Mouse (Mus musculus) thymus, postnatal 10 days (tissue): ENCODE data around the gene Zdhhc18.
A peak's percentile ranks its signal among the peaks of the same experiment; 100 is the strongest.

ENCODE experiments used
- DNase-seq, 2 experiments: peaks; one replicate each; pipeline ENCODE4 v3.0.0; 2021; ENCODE audit warnings: low spot score in 2 of 2

Zdhhc18 gene

DNA sequence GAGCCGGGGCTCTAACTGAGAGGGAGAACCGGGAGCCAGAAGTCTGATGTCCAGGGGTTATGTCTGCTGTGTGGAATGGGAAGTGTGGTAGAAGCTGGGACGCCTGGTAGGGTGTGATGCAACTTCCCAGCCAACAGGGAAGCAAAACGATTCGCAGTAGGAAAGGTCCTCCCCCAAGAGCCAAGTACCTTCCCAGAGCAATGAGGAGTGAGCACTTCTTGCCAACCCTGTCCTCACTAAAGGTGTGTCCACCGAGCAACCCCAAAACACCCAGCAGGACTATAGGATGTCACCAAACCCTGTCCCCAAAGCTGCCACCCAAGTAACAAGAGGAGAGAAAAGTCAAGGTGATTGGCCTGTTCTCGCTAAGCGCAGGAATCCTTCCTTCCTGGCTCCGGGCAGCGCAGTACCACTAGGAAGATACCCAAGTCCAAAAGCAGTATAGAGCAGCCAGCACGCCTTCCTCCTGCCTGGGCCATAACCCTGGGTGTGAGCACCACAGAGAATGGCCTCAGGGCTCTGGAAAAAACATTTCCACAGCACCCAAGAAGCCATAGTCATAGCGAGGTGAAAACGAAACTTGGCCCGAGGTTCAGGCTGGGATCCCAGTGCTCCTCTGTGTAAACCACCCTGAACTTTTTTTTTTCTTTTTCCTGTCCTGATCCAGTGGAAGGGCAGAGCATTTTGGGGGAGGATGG is 18.7 kb downstream of the Zdhhc18 start:
- no peak for DNase-seq

DNA sequence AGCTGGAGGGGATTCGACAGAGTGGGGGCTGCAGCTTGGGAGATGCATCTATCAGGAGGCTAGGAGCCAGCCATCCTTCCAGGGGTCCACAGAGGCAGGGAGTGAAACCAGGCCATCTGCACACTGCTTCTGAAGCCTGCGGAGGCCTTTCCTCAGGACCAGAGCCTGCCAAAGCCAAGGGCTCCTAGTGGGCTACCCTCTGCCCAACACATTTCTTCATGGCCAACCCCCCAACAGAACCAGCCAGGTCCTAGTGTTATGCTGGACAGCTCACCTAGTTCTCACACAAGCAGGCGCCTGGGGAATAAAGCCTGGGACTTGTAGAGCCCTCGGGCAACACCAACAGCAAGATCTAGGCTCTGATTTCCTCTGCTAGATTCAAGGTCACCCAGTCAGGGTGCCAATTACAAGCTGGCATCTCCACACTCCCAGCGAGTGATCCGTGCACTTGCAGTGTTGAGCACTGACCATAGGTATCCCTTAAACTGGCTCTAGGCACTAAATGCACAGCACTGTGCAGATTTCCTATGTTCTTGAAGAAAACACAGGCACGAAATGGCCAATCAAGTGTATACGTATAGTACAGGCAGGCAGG is 19.5 kb downstream of the Zdhhc18 start:
- DNase-seq = no peak

DNA sequence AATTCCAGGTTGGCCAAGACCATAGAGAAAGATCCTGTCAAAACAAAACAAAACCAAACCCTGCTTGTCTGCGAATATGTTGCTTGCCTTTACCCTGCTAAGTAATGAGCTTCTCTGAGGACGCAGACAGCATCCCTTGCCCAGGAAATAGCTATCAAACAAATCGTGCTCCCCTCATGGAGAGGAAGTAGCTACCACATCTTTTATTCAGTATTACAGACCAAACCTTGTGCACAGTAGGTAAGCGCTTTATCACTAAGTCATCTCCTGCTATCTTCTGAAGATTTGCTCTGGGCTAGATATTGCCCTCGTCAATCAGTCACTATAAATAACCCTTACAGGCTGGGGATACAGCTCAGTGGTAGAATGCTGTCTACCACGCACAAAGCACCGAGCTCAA is 20.8 kb downstream of the Zdhhc18 start:
- no peak for DNase-seq

DNA sequence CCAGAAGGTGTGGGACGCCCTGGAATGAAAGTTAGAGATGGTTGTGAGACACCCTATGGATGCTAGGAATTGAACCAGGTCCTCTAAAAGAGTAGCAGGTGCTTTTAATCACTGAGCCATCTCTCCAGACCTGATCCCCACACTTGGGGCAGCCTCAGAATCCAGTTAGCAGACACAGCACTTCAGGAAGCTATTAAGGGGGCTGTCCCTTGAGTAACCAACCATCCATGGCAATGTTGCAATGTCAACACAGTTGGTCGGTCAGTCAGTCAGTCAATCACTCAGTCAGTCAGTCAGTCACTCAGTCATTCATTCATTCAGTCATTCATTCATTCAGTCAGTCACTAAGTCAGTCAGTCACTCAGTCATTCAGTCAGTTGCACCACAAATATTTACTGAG is 21.4 kb downstream of the Zdhhc18 start:
- no peak for DNase-seq

DNA sequence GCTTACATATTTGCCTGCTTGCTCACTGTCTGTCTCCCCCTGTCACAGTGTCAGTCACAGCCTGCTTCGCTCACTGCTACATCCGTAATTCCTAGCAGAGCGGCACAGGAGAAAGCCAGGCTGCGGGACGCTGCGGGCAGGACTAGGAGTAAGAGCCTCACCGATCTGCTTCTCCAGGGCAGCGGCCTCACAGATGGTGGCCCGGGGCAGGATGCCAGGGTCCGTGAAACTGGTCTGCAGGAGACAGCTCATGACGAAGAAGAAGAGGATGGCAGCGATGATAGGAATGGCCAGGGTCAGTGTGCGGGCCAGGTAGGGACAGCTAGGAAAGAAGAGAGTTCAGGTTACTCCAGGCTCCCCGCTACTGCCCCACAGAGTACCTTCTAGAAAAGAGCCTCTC is 22.9 kb downstream of the Zdhhc18 start:
- DNase-seq = no peak

DNA sequence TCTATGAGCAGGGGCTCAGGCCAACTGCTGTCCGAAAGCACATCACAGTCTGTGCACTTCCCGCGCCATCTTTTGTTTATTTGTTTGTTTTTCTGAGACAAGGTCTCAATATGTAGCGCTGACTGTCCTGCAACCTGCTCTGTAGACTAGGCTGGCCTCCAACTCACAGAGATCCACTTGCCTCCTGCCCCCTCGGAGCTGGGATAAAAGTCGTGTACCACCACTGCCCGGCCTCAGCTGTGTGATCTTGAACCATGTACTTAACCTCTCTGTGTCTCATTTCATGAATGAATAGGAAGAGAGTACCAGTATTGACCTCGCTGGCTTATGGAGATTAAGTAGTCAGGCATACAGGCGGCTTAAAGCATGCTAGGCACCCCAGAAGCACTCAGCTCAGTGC is 23.3 kb downstream of the Zdhhc18 start:
- DNase-seq = no peak

DNA sequence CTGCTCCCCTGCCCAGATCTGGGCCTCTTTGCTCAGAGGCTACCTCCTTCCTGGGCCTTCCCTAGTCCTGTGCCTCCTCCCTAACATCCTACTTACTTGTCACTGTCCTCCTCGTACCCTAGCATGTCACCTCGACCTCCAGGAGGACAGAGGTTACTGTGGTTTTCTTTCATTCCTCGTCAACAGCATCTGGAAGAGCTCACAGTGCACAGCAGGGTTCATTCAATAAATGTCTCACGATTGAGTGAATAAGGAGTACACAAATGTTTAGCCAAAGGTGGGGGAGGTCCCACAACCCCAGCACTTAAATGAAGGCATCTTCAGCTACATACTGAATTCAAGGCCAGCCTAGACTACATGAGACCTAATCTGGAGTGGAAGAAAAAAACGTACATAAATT is 23.7 kb downstream of the Zdhhc18 start:
- DNase-seq = no peak

DNA sequence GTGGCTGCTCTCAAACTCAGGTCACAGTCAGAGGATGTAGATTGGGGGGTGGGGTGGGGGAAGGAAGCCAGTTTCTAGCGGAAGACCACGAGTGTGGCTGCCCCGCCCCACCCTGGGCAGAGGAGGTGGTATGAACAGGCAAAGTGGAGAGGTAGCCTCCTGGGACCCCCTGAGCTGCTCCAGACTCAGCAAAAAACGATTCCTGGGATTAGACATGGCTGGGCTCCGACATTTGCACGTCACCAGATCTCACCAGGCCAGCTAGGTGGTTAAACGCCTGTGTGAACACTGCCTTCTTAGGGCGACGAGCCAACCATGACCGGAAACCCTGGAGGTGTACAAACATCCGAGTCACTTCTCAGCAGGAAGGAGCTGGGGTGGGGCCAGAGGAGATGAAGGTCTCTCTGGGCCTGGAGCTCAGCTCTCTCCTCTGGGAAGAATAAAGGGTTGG is 24.3 kb downstream of the Zdhhc18 start:
- DNase-seq = peak; percentile 65 to 72

DNA sequence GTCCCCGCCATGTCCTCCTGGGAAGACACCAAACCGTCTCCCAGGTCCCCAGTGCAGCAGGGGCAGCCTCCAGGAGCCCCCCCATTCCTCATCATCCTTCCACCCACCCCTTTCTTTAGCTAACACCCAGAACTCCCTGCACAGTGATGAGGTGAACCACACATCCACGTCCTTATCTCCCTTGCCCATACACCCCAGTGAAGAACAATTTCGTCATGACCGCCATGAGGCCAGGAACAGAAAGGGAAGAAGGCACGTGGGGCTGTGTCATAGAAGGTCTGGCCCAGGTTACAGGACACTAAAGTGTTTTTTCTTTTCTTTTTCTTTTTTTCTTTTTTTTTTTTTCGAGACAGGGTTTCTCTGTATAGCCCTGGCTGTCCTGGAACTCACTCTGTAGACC is 25.1 kb downstream of the Zdhhc18 start:
- DNase-seq = no peak

DNA sequence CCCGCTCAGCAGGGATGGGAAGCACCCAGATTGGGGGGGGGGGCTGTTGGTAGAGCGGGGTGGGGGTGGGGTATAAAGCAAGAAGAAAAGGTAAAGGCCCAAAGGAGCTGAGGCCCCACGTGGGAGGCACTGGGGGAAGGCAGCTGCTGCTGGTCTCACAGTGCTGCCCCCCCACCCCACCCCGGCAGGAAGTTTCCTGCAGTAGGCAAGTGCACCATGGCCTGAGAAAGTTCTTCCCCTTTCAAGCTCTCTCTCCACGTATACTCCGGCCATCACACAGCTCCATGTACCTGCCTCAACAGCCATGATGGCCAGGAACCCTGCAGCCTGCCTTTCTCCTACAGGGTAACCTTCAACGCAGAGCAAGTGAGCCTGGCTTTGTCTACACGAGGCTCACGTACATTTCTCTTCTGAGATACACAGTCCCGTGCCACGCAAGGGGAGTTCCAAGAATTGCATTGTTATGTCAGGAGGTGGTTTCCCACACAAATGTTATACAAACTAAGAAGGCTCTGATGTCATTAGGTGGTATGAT is 27.7 kb downstream of the Zdhhc18 start:
- peak; percentile 37 to 48 for DNase-seq

DNA sequence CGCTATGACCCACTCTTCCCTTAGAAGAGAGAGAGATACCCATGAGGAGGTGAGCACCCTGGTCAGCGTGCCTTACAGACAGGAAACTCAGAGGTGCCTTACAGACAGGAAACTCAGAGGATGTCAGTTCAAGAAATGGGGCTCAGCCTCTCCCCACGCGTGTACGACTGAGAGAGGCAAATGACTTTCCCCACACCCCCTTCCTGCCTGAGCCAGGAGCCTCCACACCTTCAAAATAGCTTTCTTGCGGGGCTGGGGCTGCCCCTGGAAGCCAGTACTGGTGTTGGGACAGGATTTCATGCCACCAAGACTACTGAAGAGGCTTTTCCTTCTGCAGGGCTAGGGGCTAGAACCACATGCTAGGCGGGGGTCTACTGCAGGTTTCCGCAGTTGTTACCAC is 29.3 kb downstream of the Zdhhc18 start:
- no peak for DNase-seq

DNA sequence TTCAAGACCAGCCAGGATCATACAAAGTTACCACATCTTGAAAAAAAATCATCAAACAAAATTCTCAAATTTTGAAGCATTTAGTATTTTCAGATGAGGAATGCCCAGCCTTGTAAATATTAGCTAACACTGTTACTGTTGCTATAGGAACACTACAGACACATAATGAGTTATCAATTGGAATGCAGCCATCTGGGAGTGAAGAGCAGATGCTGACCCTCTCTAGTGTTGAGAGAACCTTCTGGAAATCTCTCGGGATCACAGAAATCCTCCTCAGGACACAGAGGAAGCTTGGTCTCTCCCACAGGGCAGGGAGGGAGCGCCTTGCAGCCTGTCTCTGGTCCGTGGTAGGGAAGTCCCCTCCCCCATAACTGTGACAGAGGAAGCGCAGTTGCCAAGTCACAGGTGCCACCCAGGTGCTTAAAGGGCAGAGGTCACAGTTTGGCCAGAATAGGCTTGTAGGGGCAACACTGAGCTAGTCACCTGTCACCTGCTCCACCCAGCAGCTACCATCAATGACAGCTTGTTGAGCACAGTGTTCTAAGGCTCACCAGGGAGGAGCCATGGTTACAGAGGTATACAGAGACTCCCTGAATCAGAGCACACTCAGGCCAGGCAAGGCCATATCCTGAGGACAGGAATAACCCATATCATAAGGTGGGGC is 30.3 kb downstream of the Zdhhc18 start:
- DNase-seq = no peak

DNA sequence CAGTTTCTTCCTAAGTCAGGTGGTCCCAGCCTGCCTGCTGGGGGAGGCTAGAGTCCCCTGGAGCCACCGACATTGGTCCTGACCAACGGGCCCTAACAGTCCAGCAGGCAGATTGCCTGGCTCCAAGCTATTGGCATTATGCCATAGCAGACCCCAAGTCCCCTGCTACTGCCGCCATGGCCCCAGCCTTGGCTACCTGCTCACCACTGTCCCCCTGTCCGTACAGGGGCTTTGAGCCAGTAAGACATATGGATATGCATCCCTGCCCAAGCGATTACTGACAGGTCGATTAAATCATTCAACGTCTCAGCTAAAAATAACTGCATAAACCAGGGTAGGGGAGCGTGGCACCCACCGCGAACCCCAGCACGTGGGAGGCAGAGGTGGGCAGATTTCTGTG is 32.0 kb downstream of the Zdhhc18 start:
- DNase-seq = no peak

DNA sequence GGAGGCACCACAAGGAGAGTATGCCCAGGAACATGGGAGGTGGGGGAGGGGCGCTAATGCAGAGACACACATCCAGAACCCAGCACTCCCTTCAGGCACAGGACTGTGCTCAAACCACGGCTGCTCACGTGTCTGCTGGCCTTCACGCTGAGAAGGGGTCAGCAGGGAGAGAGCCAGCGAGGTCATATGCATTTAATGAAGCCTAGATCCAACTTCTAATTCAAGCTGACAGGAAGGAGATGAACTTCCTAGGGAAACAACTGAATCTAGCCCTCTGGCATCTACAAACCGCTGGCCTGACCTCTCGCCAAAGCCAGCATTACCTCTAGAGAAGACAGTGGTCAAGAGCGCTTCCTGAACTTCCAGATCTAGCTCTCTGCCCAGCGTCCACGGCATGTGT is 34.5 kb downstream of the Zdhhc18 start:
- DNase-seq = no peak

DNA sequence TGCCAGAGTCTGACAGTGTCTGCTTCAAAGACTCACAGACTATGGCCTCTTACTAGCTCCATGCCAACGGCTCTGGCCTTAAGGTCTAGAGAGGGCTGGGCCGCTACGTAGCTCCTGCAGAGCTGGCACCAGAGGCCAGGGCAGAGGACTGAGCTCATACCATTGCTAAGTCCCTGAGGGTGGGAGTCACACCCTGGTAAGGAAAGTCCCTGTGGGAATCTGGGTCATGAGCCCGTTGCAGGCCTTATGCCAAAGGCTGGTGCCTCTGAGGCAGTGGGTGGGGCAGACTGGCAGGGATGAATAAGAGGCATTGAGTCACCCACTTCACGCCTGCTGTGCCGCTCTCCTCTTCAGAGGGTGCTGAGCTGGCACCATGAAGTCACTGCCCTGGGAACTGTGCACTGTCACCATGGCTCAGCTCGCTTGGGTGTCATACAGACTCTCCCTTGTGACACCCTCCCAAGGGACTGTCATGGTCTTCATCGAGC is 35.6 kb downstream of the Zdhhc18 start:
- no peak for DNase-seq

DNA sequence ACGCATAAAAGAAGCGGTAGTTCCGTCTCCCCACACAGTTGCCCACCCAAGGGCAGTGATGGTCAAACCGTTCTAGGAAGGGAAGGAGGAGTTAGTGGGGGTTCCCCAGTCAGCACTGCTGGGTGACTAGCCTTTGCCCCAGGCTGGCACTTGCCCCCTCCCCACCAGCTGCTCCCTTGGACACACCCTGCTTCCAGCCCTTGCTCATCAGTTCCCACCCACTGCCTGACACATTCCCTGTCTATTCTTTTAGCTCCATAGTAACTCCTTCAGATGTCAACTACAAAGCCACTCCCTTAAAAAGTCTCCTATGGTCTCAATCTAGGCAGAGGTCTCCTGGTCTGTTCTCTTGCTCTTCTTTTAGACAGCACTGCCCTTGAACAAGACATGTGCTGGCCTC is 36.1 kb downstream of the Zdhhc18 start:
- DNase-seq = no peak

DNA sequence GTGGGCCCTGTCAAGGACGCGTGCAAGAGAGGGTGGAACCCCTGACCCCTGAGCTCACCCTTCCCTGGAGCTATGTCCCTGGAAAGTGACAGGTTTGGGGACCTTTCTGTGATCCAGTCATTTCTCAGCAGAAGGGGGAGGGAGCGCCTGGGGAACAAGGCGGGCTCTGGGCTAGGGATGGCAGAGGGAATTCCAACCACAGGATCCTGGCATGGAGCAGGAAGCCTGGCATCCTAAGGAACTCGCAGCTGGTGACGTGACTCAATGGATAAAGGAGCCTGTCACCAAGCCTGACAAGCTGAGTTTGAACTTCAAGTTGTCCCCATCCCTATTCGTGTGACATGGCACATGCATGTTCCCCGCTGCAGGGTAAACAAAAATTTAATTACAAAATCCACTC is 36.9 kb downstream of the Zdhhc18 start:
- DNase-seq = no peak

DNA sequence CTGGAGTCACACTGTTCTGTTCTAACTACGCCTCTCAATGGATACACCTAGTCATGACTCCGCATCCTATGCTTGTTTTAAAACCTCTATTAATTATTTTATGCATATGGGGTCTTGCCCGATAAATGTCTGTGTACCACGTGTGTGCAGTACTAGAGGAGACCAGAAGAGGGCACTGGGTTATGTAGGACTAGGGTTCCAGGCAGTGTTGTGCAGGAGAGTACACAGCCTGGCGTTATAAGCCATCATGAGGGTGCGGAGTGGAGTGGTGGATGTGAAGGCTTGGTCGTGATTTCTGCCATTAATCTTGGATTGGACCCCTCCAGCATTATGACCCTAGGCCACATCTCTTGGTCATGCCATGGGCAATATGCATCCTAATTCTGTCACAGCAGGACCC is 37.5 kb downstream of the Zdhhc18 start:
- no peak for DNase-seq

DNA sequence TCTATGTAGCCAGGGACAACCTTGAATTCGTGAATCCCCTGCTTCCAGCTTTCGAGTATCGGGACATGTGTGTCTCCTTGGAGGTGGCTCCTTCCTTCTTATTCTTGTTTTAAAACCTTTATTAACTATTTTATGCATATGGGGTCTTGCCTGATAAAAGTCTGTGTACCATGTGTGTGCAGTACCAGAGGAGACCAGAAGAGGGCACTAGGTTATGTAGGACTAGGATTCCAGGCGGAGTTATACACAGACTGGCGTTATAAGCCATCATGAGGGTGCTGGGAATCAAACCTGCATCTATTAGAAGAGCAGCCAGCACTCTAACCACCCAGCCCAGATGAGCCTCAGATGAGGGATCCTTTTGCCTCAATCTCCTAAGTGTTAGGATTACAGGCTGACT is 38.1 kb downstream of the Zdhhc18 start:
- no peak for DNase-seq

DNA sequence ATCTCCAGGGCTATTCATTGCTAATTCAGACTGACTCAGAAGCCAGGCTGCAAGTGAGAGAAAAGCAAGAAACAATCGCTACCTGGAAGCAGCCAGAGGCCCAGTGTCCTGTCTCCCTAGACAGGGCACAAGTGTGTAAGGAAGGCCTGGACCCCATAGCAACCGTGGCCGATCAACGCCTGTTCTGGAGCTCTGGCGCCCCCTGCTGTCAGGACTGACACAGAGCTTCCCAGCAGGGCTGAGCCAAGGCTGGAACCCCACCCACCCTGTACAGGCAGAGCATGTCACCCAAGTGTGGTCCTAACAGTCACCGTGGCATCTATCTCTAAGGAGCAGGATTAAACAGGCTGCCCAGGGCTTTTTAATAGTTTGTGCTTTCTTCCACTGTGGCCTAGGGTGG is 40.2 kb downstream of the Zdhhc18 start:
- DNase-seq = peak; percentile 58 to 89

DNA sequence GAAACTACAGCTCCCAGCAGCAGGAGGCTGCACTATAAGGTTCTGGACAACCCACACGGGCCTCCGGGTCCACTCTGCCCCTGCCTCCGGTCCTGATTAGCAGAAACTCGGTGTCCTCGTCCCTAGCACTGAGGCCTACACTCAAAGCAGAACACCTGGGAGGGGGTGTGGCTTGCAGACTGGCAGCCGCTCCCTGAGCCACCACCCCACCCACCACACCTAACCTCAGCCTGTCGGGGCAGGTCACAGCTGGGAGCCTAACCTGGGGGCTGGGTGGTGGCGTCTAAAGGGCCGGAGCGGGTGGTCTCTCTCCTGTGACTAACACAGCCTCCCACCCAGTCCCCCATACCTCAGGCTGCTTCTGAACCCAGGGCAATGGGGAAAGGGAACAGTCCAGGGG is 42.7 kb downstream of the Zdhhc18 start:
- DNase-seq = no peak

DNA sequence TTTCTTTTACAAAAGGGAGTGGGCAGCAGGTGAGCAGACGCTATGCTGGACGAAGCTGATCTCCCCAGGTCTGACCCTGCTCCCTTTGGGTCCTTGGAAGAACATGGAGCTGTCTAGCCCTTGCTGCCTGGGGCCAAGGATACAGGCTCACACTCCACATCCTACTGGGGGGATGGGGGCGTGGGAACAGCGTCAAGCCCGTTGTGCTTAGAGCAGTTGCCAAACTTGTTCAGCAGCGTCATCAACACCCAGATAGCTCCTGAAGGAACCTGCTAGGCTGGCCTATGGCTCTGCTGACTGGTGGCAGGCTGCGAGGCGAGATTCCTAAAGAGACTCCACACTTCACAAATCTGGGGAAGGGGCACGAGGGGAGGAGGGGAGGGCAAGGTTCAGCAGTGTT is 44.6 kb downstream of the Zdhhc18 start:
- no peak for DNase-seq

DNA sequence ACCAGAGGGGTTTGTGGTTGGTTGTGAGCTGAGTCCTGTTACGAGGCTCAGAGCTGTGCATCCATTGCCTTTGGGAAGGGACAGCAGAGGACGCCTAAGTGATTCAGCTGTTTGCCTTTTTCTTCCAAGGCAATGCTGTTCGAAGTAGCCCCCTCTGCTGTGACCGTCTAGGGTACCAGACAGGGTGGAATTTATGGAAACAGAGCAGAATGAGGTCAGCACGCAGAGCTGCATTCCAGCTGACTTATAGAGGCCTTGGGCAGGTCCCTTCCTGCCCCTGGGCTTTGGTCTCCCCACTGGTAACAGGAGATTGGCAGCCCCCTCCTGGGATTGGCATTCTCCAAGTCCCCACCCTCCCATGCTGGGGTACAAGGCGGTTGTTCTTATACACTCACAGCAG is 45.1 kb downstream of the Zdhhc18 start:
- DNase-seq = no peak
